Mouse (Mus musculus) CH12.LX (cell line): ENCODE measurements around the gene Ap1s2. TPM values are rescaled to one million over a fixed set of nuclear protein-coding genes. Genes with fewer than 3 reads are reported as not detected.

Experiments
- polyA plus RNA-seq: library from polyadenylated mRNA; unstranded; fragments of >175 nt; gene quantifications from 2 replicates; pipeline ENCODE4 v1.2.1, GENCODE M21; 2012; ENCODE audit warnings: low read depth; ENCODE audit not compliant: insufficient read length
- total RNA-seq, 2 experiments: library from RNA; depleted of rRNA; stranded (reverse); fragments of 300-350 nt in 1 of 2; fragments of >200 nt in 1 of 2; gene quantifications; 2 replicates each; pipeline ENCODE4 v1.2.3; 2012 to 2014

Gene Ap1s2
- total and polyA plus RNA-seq, 3 experiments = 4.3 to 12.3 (median 8.9) TPM

Other genes starting within 250 kb of the Ap1s2 start
- not detected in 2 replicates for gene Rnf138rt1, start 147.7 kb upstream of the Ap1s2 start, total RNA-seq (2012; rRNA removed)
- gene Rnf138rt1, start 147.7 kb upstream of the Ap1s2 start, total RNA-seq (2014; rRNA removed) = not detected in 2 replicates
- gene Rnf138rt1, start 147.7 kb upstream of the Ap1s2 start, polyA plus RNA-seq = not detected in 2 replicates
- 13.7 and 15.2 TPM in 2 replicates for gene Zrsr2, start 49.6 kb downstream of the Ap1s2 start, total RNA-seq (2012; rRNA removed)
- 14.2 and 16.5 TPM in 2 replicates for gene Zrsr2, start 49.6 kb downstream of the Ap1s2 start, total RNA-seq (2014; rRNA removed)
- gene Zrsr2, start 49.6 kb downstream of the Ap1s2 start, polyA plus RNA-seq = 76.8 and 89.1 TPM in 2 replicates
- gene Car5b, start 119.0 kb downstream of the Ap1s2 start, total RNA-seq (2012; rRNA removed) = 0.13 and 0.17 TPM in 2 replicates
- gene Car5b, start 119.0 kb downstream of the Ap1s2 start, total RNA-seq (2014; rRNA removed) = not detected in 2 replicates
- 0.12 TPM in 1 of 2 replicates, not detected in the other for gene Car5b, start 119.0 kb downstream of the Ap1s2 start, polyA plus RNA-seq
- 11.5 and 14.9 TPM in 2 replicates for gene Siah1b, start 167.5 kb downstream of the Ap1s2 start, total RNA-seq (2012; rRNA removed)
- 28.1 and 29.3 TPM in 2 replicates for gene Siah1b, start 167.5 kb downstream of the Ap1s2 start, total RNA-seq (2014; rRNA removed)
- 19.3 and 21.5 TPM in 2 replicates for gene Siah1b, start 167.5 kb downstream of the Ap1s2 start, polyA plus RNA-seq
- not detected in 2 replicates for gene Cltrn, start 179.8 kb downstream of the Ap1s2 start, total RNA-seq (2012; rRNA removed)
- not detected in 2 replicates for gene Cltrn, start 179.8 kb downstream of the Ap1s2 start, total RNA-seq (2014; rRNA removed)
- not detected in 2 replicates for gene Cltrn, start 179.8 kb downstream of the Ap1s2 start, polyA plus RNA-seq
- gene Ace2, start 230.3 kb downstream of the Ap1s2 start, total RNA-seq (2012; rRNA removed) = 0.08 TPM in 1 of 2 replicates, not detected in the other
- not detected in 2 replicates for gene Ace2, start 230.3 kb downstream of the Ap1s2 start, total RNA-seq (2014; rRNA removed)
- gene Ace2, start 230.3 kb downstream of the Ap1s2 start, polyA plus RNA-seq = not detected in 2 replicates